Mouse (Mus musculus) erythroblast, adult 5-6 weeks (primary cell): Measurements from ENCODE around the gene Kdelr1. TPM values are rescaled to one million over a fixed set of nuclear protein-coding genes. Genes with fewer than 3 reads are reported as not detected.
A peak's percentile ranks its signal among the peaks of the same experiment; 100 is the strongest.

Experiments used
- ATAC-seq: replicated peaks from 2 replicates; pipeline ENCODE4 v1.8.0; 2016; ENCODE audit warnings: moderate number of reproducible peaks, mild to moderate bottlenecking, moderate TSS enrichment, inconsistent platforms; ENCODE audit not compliant: poor library complexity, low FRiP score, severe bottlenecking
- total RNA-seq, 2 experiments: library from RNA; stranded (forward) in 1 of 2; stranded (reverse) in 1 of 2; fragments of 150-400 nt in 1 of 2; fragments of 200-764, 138-1000 nt in 1 of 2; gene quantifications; 2 replicates each; pipeline versions ENCODE4 v1.2.3 to v1.2.4; 2015 to 2017; ENCODE audit warnings: low replicate concordance in 2 of 2

The Kdelr1 gene
- total RNA-seq (2015; ENCODE audit: low replicate concordance) = 31.3 and 67.2 TPM in 2 replicates
- 18.0 and 20.1 TPM in 2 replicates for total RNA-seq (2017; ENCODE audit: low replicate concordance)

GRCm38 (mm10) chr7:45872624-45873023 is at the start of gene Kdelr1:
Kdelr1 (plus strand) TSS chr7:45872772.
- ATAC-seq = peak; percentile 88

GRCm38 (mm10) chr7:45824598-45824997 is 48.0 kb upstream of the Kdelr1 start, which contains the start of gene Kcnj14:
Kcnj14 (minus strand) TSS chr7:45824782.
- no peak for ATAC-seq

GRCm38 (mm10) chr7:45826631-45827030 is 45.9 kb upstream of the Kdelr1 start:
- ATAC-seq = no peak

GRCm38 (mm10) chr7:45830427-45831127 is 42.0 kb upstream of the Kdelr1 start, which contains the start of gene Grwd1:
Grwd1 (minus strand) TSS chr7:45830944.
- ATAC-seq = peak; percentile 78

GRCm38 (mm10) chr7:45831128-45831525 is 41.4 kb upstream of the Kdelr1 start:
- ATAC-seq = no peak

- no peak for ATAC-seq
These were observed 40.1 kb upstream of the Kdelr1 start for GRCm38 (mm10) chr7:45832428-45832827.

GRCm38 (mm10) chr7:45833148-45833790 is 39.3 kb upstream of the Kdelr1 start:
- no peak for ATAC-seq

- ATAC-seq = no peak
These were observed 38.6 kb upstream of the Kdelr1 start for GRCm38 (mm10) chr7:45833924-45834323.

- no peak for ATAC-seq
These were observed 29.4 kb upstream of the Kdelr1 start for GRCm38 (mm10) chr7:45842950-45843744.

- no peak for ATAC-seq
These were observed 24.0 kb upstream of the Kdelr1 start for GRCm38 (mm10) chr7:45848447-45849027.

- no peak for ATAC-seq
These were observed 21.9 kb upstream of the Kdelr1 start for GRCm38 (mm10) chr7:45850661-45851060.

GRCm38 (mm10) chr7:45853089-45853488 is 19.5 kb upstream of the Kdelr1 start:
- no peak for ATAC-seq

GRCm38 (mm10) chr7:45856950-45857901 is 15.3 kb upstream of the Kdelr1 start:
- ATAC-seq = no peak

GRCm38 (mm10) chr7:45859008-45859407 is 13.6 kb upstream of the Kdelr1 start:
- ATAC-seq = no peak

- no peak for ATAC-seq
These were observed 9.8 kb upstream of the Kdelr1 start for GRCm38 (mm10) chr7:45862804-45863203.

- no peak for ATAC-seq
These were observed 8.1 kb upstream of the Kdelr1 start for GRCm38 (mm10) chr7:45864435-45864834.

GRCm38 (mm10) chr7:45865925-45866910 is 6.4 kb upstream of the Kdelr1 start:
- no peak for ATAC-seq

- no peak for ATAC-seq
These were observed 4.7 kb upstream of the Kdelr1 start for GRCm38 (mm10) chr7:45867871-45868270.
